Mouse (Mus musculus): Measurements from ENCODE around the gene Gm10234. TPM values are rescaled to one million over a fixed set of nuclear protein-coding genes. Genes with fewer than 3 reads are reported as not detected.

Gm10234 gene
- not detected in 2 replicates for polyA plus RNA-seq (2015; fragmentation: Nextera tagmentation; extraction: Ambion mirVana)

GRCm38 (mm10) chr6:95321812-95322211, at the start of gene Gm10234:
Gene Gm10234, plus strand, starts transcription at chr6:95322112.
- Histone ChIP-seq H3K36me3 (ENCODE audit: control insufficient read depth, insufficient read depth, low read length) (no peaks in the 10 kb centered on the region), H3K9ac (ENCODE audit: low read depth, low read length) (no peak within 1 kb of the TSS), H3K4me1 (ENCODE audit: control insufficient read depth, insufficient read depth, low read length) (no peaks in the 10 kb centered on the region), H3K4me3 (ENCODE audit: low read length) (no peak within 1 kb of the TSS), H3K27me3 (replicated peaks; ENCODE audit: control insufficient read depth, insufficient read depth, low read length) (no peaks in the 10 kb centered on the region), H3K27ac (ENCODE audit: low read length) (no peak within 1 kb of the TSS), H3K4me2 (ENCODE audit: low read depth, low read length) (no peak within 1 kb of the TSS), H3K9me3 (ENCODE audit: control insufficient read depth, low read length) (no peaks in the 10 kb centered on the region)
- ATAC-seq = no peak

GRCm38 (mm10) chr6:95277633-95278032, 44.3 kb upstream of the Gm10234 start:
- no peaks in the 10 kb centered on the region for H3K9me3 ChIP-seq (ENCODE audit: control insufficient read depth, low read length)
- H3K36me3 ChIP-seq (ENCODE audit: control insufficient read depth, insufficient read depth, low read length) = no peaks in the 10 kb centered on the region
- no peak overlapping the region for H3K4me3 ChIP-seq (ENCODE audit: low read length)
- H3K4me1 ChIP-seq (ENCODE audit: control insufficient read depth, insufficient read depth, low read length) = no peaks in the 10 kb centered on the region
- no peak overlapping the region for H3K4me2 ChIP-seq (ENCODE audit: low read depth, low read length)
- no peak overlapping the region for H3K27ac ChIP-seq (ENCODE audit: low read length)
- H3K27me3 ChIP-seq (replicated peaks; ENCODE audit: control insufficient read depth, insufficient read depth, low read length) = no peaks in the 10 kb centered on the region
- ATAC-seq = no peak
- 88% methylated on average over 1 of the region's 1 CpGs for WGBS
- H3K9ac ChIP-seq (ENCODE audit: low read depth, low read length) = no peak overlapping the region

- no peaks in the 10 kb centered on the region for H3K36me3 ChIP-seq (ENCODE audit: control insufficient read depth, insufficient read depth, low read length)
- H3K27ac ChIP-seq (ENCODE audit: low read length) = no peak overlapping the region
- H3K27me3 ChIP-seq (replicated peaks; ENCODE audit: control insufficient read depth, insufficient read depth, low read length) = no peaks in the 10 kb centered on the region
- no peaks in the 10 kb centered on the region for H3K9me3 ChIP-seq (ENCODE audit: control insufficient read depth, low read length)
- ATAC-seq = no peak
- no peak overlapping the region for H3K4me2 ChIP-seq (ENCODE audit: low read depth, low read length)
- H3K4me3 ChIP-seq (ENCODE audit: low read length) = no peak overlapping the region
- H3K9ac ChIP-seq (ENCODE audit: low read depth, low read length) = no peak overlapping the region
- no peaks in the 10 kb centered on the region for H3K4me1 ChIP-seq (ENCODE audit: control insufficient read depth, insufficient read depth, low read length)
- WGBS = 76% methylated on average over 4 of the region's 4 CpGs
These were observed 25.9 kb upstream of the Gm10234 start for GRCm38 (mm10) chr6:95296025-95296424.

GRCm38 (mm10) chr6:95298387-95298786, 23.5 kb upstream of the Gm10234 start:
- H3K27me3 ChIP-seq (replicated peaks; ENCODE audit: control insufficient read depth, insufficient read depth, low read length) = no peaks in the 10 kb centered on the region
- ATAC-seq = no peak
- no peak overlapping the region for H3K27ac ChIP-seq (ENCODE audit: low read length)
- H3K9ac ChIP-seq (ENCODE audit: low read depth, low read length) = no peak overlapping the region
- H3K4me1 ChIP-seq (ENCODE audit: control insufficient read depth, insufficient read depth, low read length) = no peaks in the 10 kb centered on the region
- no peak overlapping the region for H3K4me3 ChIP-seq (ENCODE audit: low read length)
- no peaks in the 10 kb centered on the region for H3K36me3 ChIP-seq (ENCODE audit: control insufficient read depth, insufficient read depth, low read length)
- H3K4me2 ChIP-seq (ENCODE audit: low read depth, low read length) = no peak overlapping the region
- H3K9me3 ChIP-seq (ENCODE audit: control insufficient read depth, low read length) = no peaks in the 10 kb centered on the region
- 74% methylated on average over 3 of the region's 3 CpGs for WGBS

- Histone ChIP-seq H3K27me3 (replicated peaks; ENCODE audit: control insufficient read depth, insufficient read depth, low read length) (no peaks in the 10 kb centered on the region), H3K27ac (ENCODE audit: low read length) (no peak overlapping the region), H3K4me3 (ENCODE audit: low read length) (no peak overlapping the region), H3K4me2 (ENCODE audit: low read depth, low read length) (no peak overlapping the region), H3K4me1 (ENCODE audit: control insufficient read depth, insufficient read depth, low read length) (no peaks in the 10 kb centered on the region), H3K9ac (ENCODE audit: low read depth, low read length) (no peak overlapping the region), H3K36me3 (ENCODE audit: control insufficient read depth, insufficient read depth, low read length) (no peaks in the 10 kb centered on the region), H3K9me3 (ENCODE audit: control insufficient read depth, low read length) (no peaks in the 10 kb centered on the region)
- 65% methylated on average over 2 of the region's 2 CpGs for WGBS
- no peak for ATAC-seq
These were observed 21.3 kb upstream of the Gm10234 start for GRCm38 (mm10) chr6:95300658-95301057.

- Histone ChIP-seq H3K9ac (ENCODE audit: low read depth, low read length) (no peak overlapping the region), H3K27me3 (replicated peaks; ENCODE audit: control insufficient read depth, insufficient read depth, low read length) (no peaks in the 10 kb centered on the region), H3K4me3 (ENCODE audit: low read length) (no peak overlapping the region), H3K4me1 (ENCODE audit: control insufficient read depth, insufficient read depth, low read length) (no peaks in the 10 kb centered on the region), H3K36me3 (ENCODE audit: control insufficient read depth, insufficient read depth, low read length) (no peaks in the 10 kb centered on the region), H3K9me3 (ENCODE audit: control insufficient read depth, low read length) (no peaks in the 10 kb centered on the region), H3K27ac (ENCODE audit: low read length) (no peak overlapping the region), H3K4me2 (ENCODE audit: low read depth, low read length) (no peak overlapping the region)
- ATAC-seq = no peak
- 73% methylated on average over 5 of the region's 5 CpGs for WGBS
These were observed 9.3 kb downstream of the Gm10234 start for GRCm38 (mm10) chr6:95331191-95331590.

- Histone ChIP-seq H3K4me3 (ENCODE audit: low read length) (no peak overlapping the region), H3K4me1 (ENCODE audit: control insufficient read depth, insufficient read depth, low read length) (no peaks in the 10 kb centered on the region), H3K27me3 (replicated peaks; ENCODE audit: control insufficient read depth, insufficient read depth, low read length) (no peaks in the 10 kb centered on the region), H3K27ac (ENCODE audit: low read length) (0 out of 2 replicates have a peak overlapping the region, but pooled peaks have one; percentile 4), H3K4me2 (ENCODE audit: low read depth, low read length) (no peak overlapping the region), H3K9ac (ENCODE audit: low read depth, low read length) (no peak overlapping the region), H3K36me3 (ENCODE audit: control insufficient read depth, insufficient read depth, low read length) (no peaks in the 10 kb centered on the region), H3K9me3 (ENCODE audit: control insufficient read depth, low read length) (no peaks in the 10 kb centered on the region)
- WGBS = 70% methylated on average over 6 of the region's 6 CpGs
- ATAC-seq = peak; percentile 69
These were observed 12.9 kb downstream of the Gm10234 start for GRCm38 (mm10) chr6:95334781-95335180.

- H3K36me3 ChIP-seq (ENCODE audit: control insufficient read depth, insufficient read depth, low read length) = no peaks in the 10 kb centered on the region
- no peak for ATAC-seq
- no peaks in the 10 kb centered on the region for H3K4me1 ChIP-seq (ENCODE audit: control insufficient read depth, insufficient read depth, low read length)
- H3K4me2 ChIP-seq (ENCODE audit: low read depth, low read length) = no peak overlapping the region
- H3K27ac ChIP-seq (ENCODE audit: low read length) = no peak overlapping the region
- no peak overlapping the region for H3K9ac ChIP-seq (ENCODE audit: low read depth, low read length)
- H3K4me3 ChIP-seq (ENCODE audit: low read length) = no peak overlapping the region
- H3K9me3 ChIP-seq (ENCODE audit: control insufficient read depth, low read length) = no peaks in the 10 kb centered on the region
- H3K27me3 ChIP-seq (replicated peaks; ENCODE audit: control insufficient read depth, insufficient read depth, low read length) = no peaks in the 10 kb centered on the region
These were observed 27.5 kb downstream of the Gm10234 start for GRCm38 (mm10) chr6:95349378-95349777.

GRCm38 (mm10) chr6:95353043-95353442, 31.1 kb downstream of the Gm10234 start:
- ATAC-seq = no peak
- Histone ChIP-seq H3K27ac (ENCODE audit: low read length) (no peak overlapping the region), H3K27me3 (replicated peaks; ENCODE audit: control insufficient read depth, insufficient read depth, low read length) (no peaks in the 10 kb centered on the region), H3K9me3 (ENCODE audit: control insufficient read depth, low read length) (no peaks in the 10 kb centered on the region), H3K36me3 (ENCODE audit: control insufficient read depth, insufficient read depth, low read length) (no peaks in the 10 kb centered on the region), H3K4me1 (ENCODE audit: control insufficient read depth, insufficient read depth, low read length) (no peaks in the 10 kb centered on the region), H3K4me2 (ENCODE audit: low read depth, low read length) (no peak overlapping the region), H3K4me3 (ENCODE audit: low read length) (no peak overlapping the region), H3K9ac (ENCODE audit: low read depth, low read length) (no peak overlapping the region)
- WGBS = 78% methylated on average over 7 of the region's 7 CpGs

GRCm38 (mm10) chr6:95353886-95354285, 32.0 kb downstream of the Gm10234 start:
- Histone ChIP-seq H3K9me3 (ENCODE audit: control insufficient read depth, low read length) (no peaks in the 10 kb centered on the region), H3K27me3 (replicated peaks; ENCODE audit: control insufficient read depth, insufficient read depth, low read length) (no peaks in the 10 kb centered on the region), H3K9ac (ENCODE audit: low read depth, low read length) (no peak overlapping the region), H3K4me2 (ENCODE audit: low read depth, low read length) (no peak overlapping the region), H3K4me1 (ENCODE audit: control insufficient read depth, insufficient read depth, low read length) (no peaks in the 10 kb centered on the region), H3K27ac (ENCODE audit: low read length) (no peak overlapping the region), H3K36me3 (ENCODE audit: control insufficient read depth, insufficient read depth, low read length) (no peaks in the 10 kb centered on the region), H3K4me3 (ENCODE audit: low read length) (no peak overlapping the region)
- ATAC-seq = no peak
- WGBS = 90% methylated on average over 1 of the region's 1 CpGs
